Mouse (Mus musculus) cerebellum, adult 2 months (tissue): ENCODE measurements around the gene Lamb1. TPM values are rescaled to one million over a fixed set of nuclear protein-coding genes. Genes with fewer than 3 reads are reported as not detected.

Experiments
- DNase-seq, 2 experiments: peaks; one replicate each; pipeline ENCODE4 v3.0.0; 2021
- H3K27ac ChIP-seq: fragments of 200-500 bp; 2 replicates; pipeline ENCODE4 v1.5.1; 2012; ENCODE audit warnings: low read length, control low read depth, inconsistent platforms; ENCODE audit not compliant: insufficient read depth
- H3K27me3 ChIP-seq: fragments of 200-500 bp; 2 replicates; pipeline ENCODE4 v1.6.1; 2012; ENCODE audit warnings: inconsistent platforms, mild to moderate bottlenecking, low read length, moderate library complexity; ENCODE audit not compliant: control insufficient read depth, insufficient read depth
- H3K4me1 ChIP-seq: fragments of 200-500 bp; 2 replicates; pipeline ENCODE4 v1.6.1; 2011; ENCODE audit warnings: low read length; ENCODE audit not compliant: control insufficient read depth, insufficient read depth
- H3K4me3 ChIP-seq: fragments of 200-500 bp; replicated peaks from 2 replicates; pipeline ENCODE3; 2011; ENCODE audit warnings: mild to moderate bottlenecking, low read depth, low read length, control low read depth; ENCODE audit not compliant: insufficient read depth
- CTCF ChIP-seq: fragments of 200-500 bp; IDR thresholded peaks from 2 replicates; pipeline ENCODE4 v1.5.1; 2011; ENCODE audit warnings: low read depth, mild to moderate bottlenecking, control low read depth, low read length, moderate library complexity, borderline replicate concordance; ENCODE audit not compliant: insufficient read depth
- POLR2A ChIP-seq: fragments of 200-500 bp; IDR thresholded peaks from 2 replicates; pipeline ENCODE4 v1.6.1; 2011; ENCODE audit warnings: low read length, control low read depth, borderline replicate concordance; ENCODE audit not compliant: insufficient read depth
- WGBS: fragments of 180-500 bp; shearing (Covaris S2); methylation state at CpG from one replicate; pipeline ENCODE4 v1.1.7; 2018; 5-methylcytosine and 5-hydroxymethylcytosine counted together
- polyA plus RNA-seq: library from polyadenylated mRNA; depleted of rRNA; stranded (reverse); fragments of >200 nt; gene quantifications from 2 replicates; pipeline ENCODE4 v1.2.3, GENCODE M21; 2012

Lamb1 gene
- polyA plus RNA-seq, 1 experiment: 10.6 TPM

GRCm38 (mm10) chr12:31256121-31256903, 8.7 kb upstream of the Lamb1 start:
- DNase-seq: no peak
- WGBS: 81% methylated on average over 9 of the region's 9 CpGs
- Histone ChIP-seq H3K27ac (no peak overlapping the region), H3K27me3 (no peaks in the 10 kb centered on the region), H3K4me3 (no peak overlapping the region), H3K4me1 (no peaks in the 10 kb centered on the region)
- TF ChIP-seq POLR2A (no peak), CTCF (no peak)

DNA sequence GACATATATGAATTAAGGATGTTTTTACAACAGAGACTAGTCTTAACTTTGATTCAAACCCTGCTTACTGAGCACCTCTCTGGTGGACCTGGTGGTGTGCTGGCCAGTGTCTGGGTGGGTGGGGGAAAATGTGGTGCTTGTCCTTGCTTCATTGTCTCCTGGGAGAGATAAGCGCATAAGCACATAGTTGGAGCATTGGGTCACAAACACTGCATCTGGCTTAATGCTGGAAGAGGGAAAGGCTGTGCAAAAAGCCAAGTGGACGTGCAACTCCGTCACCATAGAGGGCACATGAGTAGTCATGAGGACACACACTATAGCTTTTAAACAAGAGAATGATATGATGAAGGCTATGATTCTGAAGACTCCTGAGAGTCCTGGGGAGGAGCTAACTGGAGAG, 3.2 kb upstream of the Lamb1 start:
- no peaks in the 10 kb centered on the region; the same call in 1 of the 2 replicates for H3K4me1 ChIP-seq
- no peak for DNase-seq
- H3K27me3 ChIP-seq: no peaks in the 10 kb centered on the region
- WGBS: 88% methylated on average over 3 of the region's 3 CpGs
- no peak overlapping the region for H3K4me3 ChIP-seq
- TF ChIP-seq CTCF: no peak
- H3K27ac ChIP-seq: no peak overlapping the region

- DNase-seq: no peak
- no peak for TF ChIP-seq CTCF
- TF ChIP-seq POLR2A: no peak
- WGBS: 36% methylated on average over 7 of the region's 7 CpGs
- H3K27ac ChIP-seq: no peak overlapping the region
- H3K4me1 ChIP-seq: no peaks in the 10 kb centered on the region; the same call in 1 of the 2 replicates
- no peak overlapping the region for H3K4me3 ChIP-seq
- H3K27me3 ChIP-seq: no peaks in the 10 kb centered on the region
These were observed 1.1 kb upstream of the Lamb1 start for GRCm38 (mm10) chr12:31263921-31264320.

DNA sequence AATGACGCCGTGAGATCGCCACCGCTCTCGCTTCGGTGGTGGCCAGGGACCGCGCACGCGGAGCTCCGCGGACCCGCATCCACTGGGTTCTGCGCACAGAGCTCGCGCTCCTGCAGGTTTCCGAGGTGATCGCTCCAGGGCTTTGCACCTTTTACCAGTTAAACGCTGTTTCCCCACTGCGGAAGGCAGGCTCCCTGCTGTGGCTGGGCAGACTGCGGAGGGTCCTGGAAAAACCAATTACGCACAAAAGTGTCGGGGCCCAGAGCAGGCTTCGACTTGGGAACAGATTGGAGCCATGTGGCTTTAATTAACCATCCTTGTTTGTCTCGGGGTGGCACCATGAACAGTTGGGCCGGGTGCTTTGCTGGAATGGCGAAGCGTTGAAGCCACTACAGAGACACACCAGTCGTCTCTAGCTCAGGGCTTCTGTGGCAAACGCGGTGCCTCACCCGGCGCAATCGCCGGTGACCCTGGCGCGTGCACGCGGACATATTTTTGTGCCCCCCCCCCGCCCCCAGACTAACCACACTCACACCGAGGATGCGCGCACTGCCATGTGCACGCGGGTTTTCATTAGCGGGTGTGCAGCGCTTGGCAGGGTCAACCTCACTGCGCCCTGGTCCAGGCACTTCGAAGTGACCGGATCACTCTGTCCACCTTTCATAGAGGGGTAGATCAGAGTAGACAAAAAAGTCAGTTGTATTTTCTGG, 843 bp downstream of the Lamb1 start:
- DNase-seq: no peak
- TF ChIP-seq POLR2A (no peak), CTCF (no peak)
- H3K4me3 ChIP-seq: peak overlapping the region; percentile 4
- H3K27ac ChIP-seq: no peak overlapping the region
- no peaks in the 10 kb centered on the region for H3K27me3 ChIP-seq
- WGBS: under 1% methylated on average over 50 of the region's 50 CpGs
- H3K4me1 ChIP-seq: no peaks in the 10 kb centered on the region; the same call in 1 of the 2 replicates

GRCm38 (mm10) chr12:31266686-31267085, 1.7 kb downstream of the Lamb1 start:
- H3K27me3 ChIP-seq: no peaks in the 10 kb centered on the region
- TF ChIP-seq POLR2A (no peak), CTCF (no peak)
- no peaks in the 10 kb centered on the region; the same call in 1 of the 2 replicates for H3K4me1 ChIP-seq
- 7% methylated on average over 15 of the region's 15 CpGs for WGBS
- no peak overlapping the region for H3K4me3 ChIP-seq
- no peak overlapping the region for H3K27ac ChIP-seq
- DNase-seq: no peak

GRCm38 (mm10) chr12:31267363-31267762, 2.3 kb downstream of the Lamb1 start:
- TF ChIP-seq CTCF (no peak), POLR2A (no peak)
- 55% methylated on average over 4 of the region's 4 CpGs for WGBS
- no peak for DNase-seq
- no peak overlapping the region for H3K27ac ChIP-seq
- no peak overlapping the region for H3K4me3 ChIP-seq
- no peaks in the 10 kb centered on the region; the same call in 1 of the 2 replicates for H3K4me1 ChIP-seq
- H3K27me3 ChIP-seq: no peaks in the 10 kb centered on the region

GRCm38 (mm10) chr12:31268315-31268714, 3.3 kb downstream of the Lamb1 start:
- Histone ChIP-seq H3K4me3 (no peak overlapping the region), H3K27ac (no peak overlapping the region), H3K27me3 (no peaks in the 10 kb centered on the region), H3K4me1 (no peaks in the 10 kb centered on the region; the same call in 1 of the 2 replicates)
- TF ChIP-seq POLR2A (no peak), CTCF (no peak)
- DNase-seq: no peak
- 78% methylated on average over 3 of the region's 3 CpGs for WGBS
